Mouse (Mus musculus) neutrophil, adult 65 days (primary cell): ENCODE data around the gene Btbd35f27. TPM values are rescaled to one million over a fixed set of nuclear protein-coding genes. Genes with fewer than 3 reads are reported as not detected.

ENCODE experiments used
- total RNA-seq: library from RNA; stranded (reverse); gene quantifications from 2 replicates; pipeline ENCODE4 v1.2.4, GENCODE M21; 2023

The Btbd35f27 gene
- not detected in 2 replicates for total RNA-seq

DNA sequence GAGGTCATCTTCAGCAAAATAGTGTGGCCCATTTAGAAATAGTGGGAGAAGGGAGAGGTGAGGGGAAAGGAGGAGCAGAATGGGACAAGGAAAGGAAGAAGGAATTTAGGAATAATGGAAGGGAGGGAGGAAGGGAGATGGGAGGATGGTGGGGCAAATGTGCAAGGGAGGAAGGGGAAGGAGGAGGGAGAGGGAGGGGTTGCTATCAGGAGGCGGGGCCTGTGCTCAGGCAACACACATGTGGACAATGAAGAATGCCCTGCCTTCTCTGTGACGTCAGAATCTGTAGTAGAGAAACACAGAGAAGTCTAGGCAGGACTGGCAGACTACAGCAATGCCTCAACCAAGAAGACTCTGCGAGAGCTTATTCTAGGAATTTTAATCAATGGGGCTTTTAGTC, at the start of gene Btbd35f27:
Gene Btbd35f27, plus strand, starts transcription at position 301 of the 400 bp plus-strand sequence.

Other genes with a start within 250 kb of the Btbd35f27 start
- gene Btbd35f4, start 151.6 kb upstream of the Btbd35f27 start, total RNA-seq: not detected in 2 replicates